Mouse (Mus musculus) CH12.LX (cell line): ENCODE data around the gene Dock3. TPM values are rescaled to one million over a fixed set of nuclear protein-coding genes. Genes with fewer than 3 reads are reported as not detected.

Experiments
- DNase-seq: peaks from one replicate; pipeline ENCODE4 v3.0.0-alpha.2; 2013; ENCODE audit errors: extremely low read depth
- H3K27ac ChIP-seq: 2 replicates; pipeline ENCODE4 v1.5.1; 2012; ENCODE audit warnings: low read depth, mild to moderate bottlenecking, control low read depth, moderate library complexity; ENCODE audit not compliant: insufficient read depth
- H3K27me3 ChIP-seq: replicated peaks from 2 replicates; pipeline ENCODE3; 2012; ENCODE audit warnings: inconsistent platforms
- H3K36me3 ChIP-seq, 2 experiments: replicated peaks in 1 of 2; 2 replicates each; pipeline versions ENCODE3 to v1.6.1; 2012; ENCODE audit warnings: inconsistent platforms in 1 of 2, low read length in 1 of 2, mild to moderate bottlenecking in 1 of 2, mixed read lengths in 1 of 2, moderate library complexity in 1 of 2; ENCODE audit not compliant: control insufficient read depth in 1 of 2, insufficient read depth in 1 of 2
- H3K4me1 ChIP-seq, 2 experiments: 2 replicates each; pipeline ENCODE4 v1.6.1; 2012; ENCODE audit warnings: inconsistent platforms in 1 of 2, moderate library complexity in 1 of 2; ENCODE audit not compliant: insufficient read depth in 2 of 2, control insufficient read depth in 1 of 2
- H3K4me2 ChIP-seq: 2 replicates; pipeline ENCODE4 v1.6.1; 2012; ENCODE audit warnings: low read depth, mild to moderate bottlenecking, control low read depth; ENCODE audit not compliant: poor library complexity, insufficient read depth, severe bottlenecking
- H3K4me3 ChIP-seq, 3 experiments: fragments of 150-350 bp in 1 of 3; sonication (generic) in 1 of 3; replicated peaks in 1 of 3; 2 replicates each; pipeline versions ENCODE3 to v1.5.1; 2011 to 2012; ENCODE audit warnings: low read depth in 2 of 3, low read length in 2 of 3, mild to moderate bottlenecking in 2 of 3, moderate library complexity in 2 of 3, control low read depth in 1 of 3, improper control_type of control experiment in 1 of 3, inconsistent platforms in 1 of 3, mixed read lengths in 1 of 3; ENCODE audit not compliant: poor library complexity in 1 of 3
- H3K79me2 ChIP-seq: replicated peaks from 2 replicates; pipeline ENCODE4 v1.6.1; 2012; ENCODE audit warnings: mild to moderate bottlenecking, moderate library complexity; ENCODE audit not compliant: control insufficient read depth, poor library complexity, insufficient read depth, severe bottlenecking; ENCODE audit errors: extremely low read depth
- H3K9ac ChIP-seq: 2 replicates; pipeline ENCODE4 v1.6.1; 2012; ENCODE audit warnings: low read depth, mild to moderate bottlenecking, control low read depth, moderate library complexity; ENCODE audit not compliant: insufficient read depth
- H3K9me3 ChIP-seq: replicated peaks from 2 replicates; pipeline ENCODE3; 2012; ENCODE audit warnings: low read length, inconsistent platforms, mixed read lengths
- CHD1 ChIP-seq: IDR thresholded peaks from 2 replicates; pipeline ENCODE4 v1.6.1; 2012; ENCODE audit warnings: low read depth, low read length, improper control_type of control experiment, inconsistent platforms
- CHD2 ChIP-seq: IDR thresholded peaks from 2 replicates; pipeline ENCODE4 v1.6.1; 2011; ENCODE audit warnings: low read length, improper control_type of control experiment
- CTCF ChIP-seq, 2 experiments: IDR thresholded peaks in 1 of 2; conservative IDR thresholded peaks in 1 of 2; 2 replicates each; pipeline ENCODE4 v1.5.1; 2011 to 2012; ENCODE audit warnings: low read depth in 2 of 2, low read length in 2 of 2, improper control_type of control experiment in 1 of 2, inconsistent platforms in 1 of 2, mild to moderate bottlenecking in 1 of 2, moderate library complexity in 1 of 2
- EP300 ChIP-seq: IDR thresholded peaks from 2 replicates; pipeline ENCODE4 v1.6.1; 2011; ENCODE audit warnings: low read length, improper control_type of control experiment
- ETS1 ChIP-seq: conservative IDR thresholded peaks from 2 replicates; pipeline ENCODE4 v1.6.1; 2012; ENCODE audit warnings: low read depth, mild to moderate bottlenecking, inconsistent platforms, low read length, improper control_type of control experiment, moderate library complexity
- HCFC1 ChIP-seq: IDR thresholded peaks from 2 replicates; pipeline ENCODE4 v1.6.1; 2012; ENCODE audit warnings: low read depth, mild to moderate bottlenecking, inconsistent platforms, low read length, improper control_type of control experiment
- MEF2A ChIP-seq: IDR thresholded peaks from 2 replicates; pipeline ENCODE4 v1.6.1; 2014; ENCODE audit warnings: low read depth, mild to moderate bottlenecking, inconsistent platforms, low read length, improper control_type of control experiment, borderline replicate concordance
- NELFE ChIP-seq: IDR thresholded peaks from 2 replicates; pipeline ENCODE4 v1.6.1; 2011; ENCODE audit warnings: low read depth, low read length, improper control_type of control experiment
- NRF1 ChIP-seq: IDR thresholded peaks from 2 replicates; pipeline ENCODE4 v1.6.1; 2014; ENCODE audit warnings: low read depth, mild to moderate bottlenecking, inconsistent platforms, low read length, improper control_type of control experiment, moderate library complexity
- POLR2AphosphoS2 ChIP-seq: IDR thresholded peaks from 2 replicates; pipeline ENCODE4 v1.6.1; 2011; ENCODE audit warnings: low read depth, low read length, improper control_type of control experiment
- SMC3 ChIP-seq: IDR thresholded peaks from 2 replicates; pipeline ENCODE4 v1.6.1; 2011; ENCODE audit warnings: low read depth, low read length, improper control_type of control experiment
- TBP ChIP-seq: conservative IDR thresholded peaks from 2 replicates; pipeline ENCODE4 v1.6.1; 2011; ENCODE audit warnings: low read depth, low read length, improper control_type of control experiment
- TCF12 ChIP-seq: IDR thresholded peaks from 2 replicates; pipeline ENCODE4 v1.6.1; 2014; ENCODE audit warnings: low read depth, mild to moderate bottlenecking, inconsistent platforms, low read length, improper control_type of control experiment
- USF1 ChIP-seq: IDR thresholded peaks from 2 replicates; pipeline ENCODE4 v1.6.1; 2014; ENCODE audit warnings: low read depth, mild to moderate bottlenecking, inconsistent platforms, low read length, improper control_type of control experiment
- USF2 ChIP-seq: conservative IDR thresholded peaks from 2 replicates; pipeline ENCODE4 v1.6.1; 2011; ENCODE audit warnings: low read depth, low read length, improper control_type of control experiment
- ZKSCAN1 ChIP-seq: IDR thresholded peaks from 2 replicates; pipeline ENCODE4 v1.6.1; 2012; ENCODE audit warnings: low read depth, inconsistent platforms, low read length, improper control_type of control experiment, borderline replicate concordance
- ZNF384 ChIP-seq: IDR thresholded peaks from 2 replicates; pipeline ENCODE4 v1.6.1; 2012; ENCODE audit warnings: low read depth, low read length, improper control_type of control experiment, inconsistent platforms
- dilution Hi-C: fragments of 300-500 bp; cut with MboI; formaldehyde crosslinking; loops from 2 replicates; pipeline ENCODE4 v1.14.3; 2020; ENCODE audit warnings: low sequenced_read_pairs; ENCODE audit not compliant: extremely low pct_unique_long_range_greater_than_20kb, extremely low pct_ligation_motif_present
- in situ Hi-C: fragments of 300-500 bp; cut with MboI; formaldehyde crosslinking; loops from 3 replicates; pipeline ENCODE4 v1.14.3; 2019; ENCODE audit warnings: low sequenced_read_pairs, low pct_ligation_motif_present, low pct_unique_long_range_greater_than_20kb, mixed read lengths
- polyA plus RNA-seq: library from polyadenylated mRNA; unstranded; fragments of >175 nt; gene quantifications from 2 replicates; pipeline ENCODE4 v1.2.1, GENCODE M21; 2012; ENCODE audit warnings: low read depth; ENCODE audit not compliant: insufficient read length
- total RNA-seq, 2 experiments: library from RNA; depleted of rRNA; stranded (reverse); fragments of 300-350 nt in 1 of 2; fragments of >200 nt in 1 of 2; gene quantifications; 2 replicates each; pipeline ENCODE4 v1.2.3; 2012 to 2014

Dock3 gene
- total and polyA plus RNA-seq, 3 experiments, result 0.30 TPM; not detected in 2

DNA sequence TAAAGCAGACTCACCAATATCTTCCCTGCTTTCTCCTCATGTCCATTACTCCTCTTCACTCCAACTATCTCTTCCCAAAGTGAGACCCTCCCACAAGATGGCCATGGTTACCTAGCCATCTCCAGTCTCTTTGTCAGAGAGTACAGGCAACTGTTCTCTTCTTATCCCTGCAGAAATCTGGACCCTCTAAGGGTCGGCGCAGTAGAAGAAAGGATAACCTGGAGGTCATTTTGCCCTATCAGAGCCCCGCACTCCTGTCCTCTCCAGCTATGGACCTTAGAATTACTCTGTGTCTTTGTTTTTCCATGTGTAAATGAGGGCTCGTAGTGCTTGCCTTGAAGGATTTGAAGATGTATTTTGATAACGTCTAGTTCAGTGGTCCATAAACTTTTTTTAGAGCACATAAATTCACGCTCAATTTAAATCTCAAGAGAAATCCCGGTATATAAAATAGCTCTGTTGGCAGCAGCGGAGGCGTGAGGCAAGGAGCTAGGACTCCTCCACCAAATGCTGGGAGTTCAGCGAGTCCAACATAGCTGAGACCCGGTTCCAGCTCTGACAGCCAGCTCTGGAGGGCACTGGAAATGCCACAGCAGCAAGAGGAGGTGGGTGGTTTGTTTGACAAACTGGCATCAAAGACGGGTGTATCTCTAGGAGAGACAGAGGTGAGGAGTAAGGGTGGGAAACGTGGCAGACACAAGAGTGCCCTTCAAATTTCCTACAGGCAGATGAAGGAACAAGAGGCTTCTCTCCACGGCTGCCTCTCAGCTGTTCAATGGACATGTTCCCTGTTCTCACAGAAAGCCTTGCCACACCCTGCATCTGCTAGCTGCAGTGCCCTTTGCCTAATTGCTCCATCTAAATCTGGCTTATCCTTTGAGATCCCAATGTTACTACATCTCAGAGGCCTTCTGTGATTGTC lies 19.0 kb upstream of the Dock3 start:
- peaks cover 13 to 23% of the 10 kb centered on the region in 2 experiments for H3K36me3 ChIP-seq
- TF ChIP-seq POLR2AphosphoS2 (no peak), CTCF (conservative IDR thresholded peaks at IDR 0.05 in 1 of 2, IDR thresholded peaks at IDR 0.05 in 1 of 2; ENCODE audit: low read depth in 2 of 2, low read length in 2 of 2) (no peak), TBP (no peak), NRF1 (no peak), SMC3 (no peak), USF2 (no peak), ZNF384 (no peak), ZKSCAN1 (no peak), CHD1 (no peak), MEF2A (no peak)
- H3K79me2 ChIP-seq, result no peaks in the 10 kb centered on the region
- in situ Hi-C loops (no loop called here), dilution Hi-C loops (no loop called here)
- DNase-seq, result no peak
- H3K27ac ChIP-seq, result no peak overlapping the region
- no peak overlapping the region for H3K4me3 ChIP-seq
- H3K4me1 ChIP-seq, result no peaks in the 10 kb centered on the region
- no peak overlapping the region for H3K9ac ChIP-seq
- H3K4me2 ChIP-seq, result no peak overlapping the region
- no peaks in the 10 kb centered on the region for H3K9me3 ChIP-seq
- no peaks in the 10 kb centered on the region for H3K27me3 ChIP-seq

DNA sequence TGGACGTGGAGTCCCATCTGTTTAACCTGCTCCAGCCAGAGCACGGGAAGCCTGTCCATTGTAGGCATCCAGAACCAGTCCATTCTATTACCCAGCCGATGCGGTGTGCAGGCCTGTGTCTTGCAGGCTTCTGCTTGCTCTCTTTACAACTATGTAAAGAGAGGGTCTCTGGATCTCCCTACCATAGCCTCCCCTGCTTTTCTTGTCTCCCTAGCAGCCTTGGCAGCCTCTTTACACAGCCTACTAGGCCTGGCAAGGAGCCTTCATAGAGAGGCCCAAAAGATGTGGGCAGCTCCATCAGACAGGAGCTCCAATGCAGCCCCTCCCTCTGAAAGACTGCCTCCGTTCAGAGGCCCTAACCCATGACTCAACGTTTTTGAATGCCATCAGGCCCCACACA lies 17.4 kb upstream of the Dock3 start:
- Histone ChIP-seq H3K27ac (no peak overlapping the region), H3K36me3 (peaks cover under 1 to 7% of the 10 kb centered on the region in 2 experiments), H3K9me3 (no peaks in the 10 kb centered on the region), H3K79me2 (no peaks in the 10 kb centered on the region), H3K4me1 (no peaks in the 10 kb centered on the region), H3K9ac (no peak overlapping the region), H3K4me2 (no peak overlapping the region), H3K27me3 (peaks cover 2% of the 10 kb centered on the region)
- DNase-seq, result no peak
- in situ Hi-C loops (loop anchor here (5.0 to 10.0 kb wide), 2 partner anchors 38 to 106 kb away; partner anchors contain the start of gene Mapkapk3), dilution Hi-C loops (no loop called here)
- TF ChIP-seq NELFE (no peak), HCFC1 (no peak), CHD2 (no peak), EP300 (no peak), CTCF (conservative IDR thresholded peaks at IDR 0.05 in 1 of 2, IDR thresholded peaks at IDR 0.05 in 1 of 2; ENCODE audit: low read depth in 2 of 2, low read length in 2 of 2) (no peak), TCF12 (no peak), USF1 (no peak), ETS1 (no peak), CHD1 (no peak)
- TF ChIP-seq, all 38 proteins: peak for 0
- no peak overlapping the region for H3K4me3 ChIP-seq
